Mouse (Mus musculus): ENCODE results near the gene Tns2. TPM values are rescaled to one million over a fixed set of nuclear protein-coding genes. Genes with fewer than 3 reads are reported as not detected.

The Tns2 gene
- total and polyA plus RNA-seq, 2 experiments from 2014 or later = 24.6 to 57.9 TPM

- H3K27ac ChIP-seq (ENCODE audit: low read depth) = no peak overlapping the region
- H3K9me3 ChIP-seq (replicated peaks; ENCODE audit: control insufficient read depth, low read length) = no peaks in the 10 kb centered on the region
- peaks cover 4% of the 10 kb centered on the region; the same call in 1 of the 2 replicates for H3K4me1 ChIP-seq (ENCODE audit: control insufficient read depth, insufficient read depth)
- 75% methylated on average over 10 of the region's 10 CpGs for WGBS
- no peak overlapping the region; the same call in 1 of the 2 replicates for H3K9ac ChIP-seq (replicated peaks; ENCODE audit: low read depth, low read length)
- DNase-seq (ENCODE audit: low spot score) (no peak), ATAC-seq (ENCODE audit: insufficient read depth, low read depth) (no peak)
- no peak overlapping the region for H3K4me3 ChIP-seq (ENCODE audit: low read depth, low read length)
- H3K36me3 ChIP-seq (replicated peaks; ENCODE audit: control insufficient read depth, insufficient read depth, low read length) = no peaks in the 10 kb centered on the region
- peaks cover 25% of the 10 kb centered on the region for H3K27me3 ChIP-seq (ENCODE audit: control insufficient read depth, insufficient read depth, low read length)
- TF ChIP-seq EP300 (IDR thresholded peaks at IDR 0.05; ENCODE audit: low read depth) (no peak), CTCF (IDR thresholded peaks at IDR 0.05; ENCODE audit: low read depth) (no peak)
- H3K4me2 ChIP-seq (ENCODE audit: low read depth, low read length) = no peak overlapping the region
Observed at GRCm38 (mm10) chr15:102145330-102145729, 45.1 kb downstream of the Tns2 start.

GRCm38 (mm10) chr15:102146089-102146488 is 45.9 kb downstream of the Tns2 start:
- Histone ChIP-seq H3K4me1 (ENCODE audit: control insufficient read depth, insufficient read depth) (peaks cover 4% of the 10 kb centered on the region; the same call in 1 of the 2 replicates), H3K9me3 (replicated peaks; ENCODE audit: control insufficient read depth, low read length) (no peaks in the 10 kb centered on the region), H3K27ac (ENCODE audit: low read depth) (no peak overlapping the region), H3K27me3 (ENCODE audit: control insufficient read depth, insufficient read depth, low read length) (peaks cover 25% of the 10 kb centered on the region), H3K36me3 (replicated peaks; ENCODE audit: control insufficient read depth, insufficient read depth, low read length) (no peaks in the 10 kb centered on the region), H3K9ac (replicated peaks; ENCODE audit: low read depth, low read length) (no peak overlapping the region), H3K4me2 (ENCODE audit: low read depth, low read length) (no peak overlapping the region), H3K4me3 (ENCODE audit: low read depth, low read length) (no peak overlapping the region)
- TF ChIP-seq EP300 (IDR thresholded peaks at IDR 0.05; ENCODE audit: low read depth) = no peak
- 63% methylated on average over 5 of the region's 5 CpGs for WGBS
- DNase-seq (ENCODE audit: low spot score) = no peak
- no peak for ATAC-seq (ENCODE audit: insufficient read depth, low read depth)

DNA sequence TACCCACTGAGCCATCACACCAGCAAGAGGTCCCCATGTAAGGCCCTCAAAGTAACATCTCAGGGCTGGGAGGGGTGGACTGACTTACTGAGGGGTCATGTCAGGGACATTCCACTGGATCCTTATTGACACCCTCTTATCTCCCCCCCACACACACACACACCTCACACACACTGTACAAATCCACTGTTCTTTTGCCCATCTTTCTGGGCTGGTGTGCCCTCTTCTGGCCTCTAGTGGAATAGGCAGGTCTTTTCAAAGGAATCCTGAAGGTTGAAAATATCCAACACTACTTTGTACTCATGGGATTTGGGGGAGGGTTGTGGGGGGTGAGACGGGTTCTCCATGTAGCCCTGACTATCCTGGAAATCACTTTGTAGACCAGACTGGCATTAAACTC is 46.7 kb downstream of the Tns2 start:
- H3K27me3 ChIP-seq (ENCODE audit: control insufficient read depth, insufficient read depth, low read length) = peaks cover 25% of the 10 kb centered on the region
- H3K9ac ChIP-seq (replicated peaks; ENCODE audit: low read depth, low read length) = no peak overlapping the region
- no peak overlapping the region for H3K4me2 ChIP-seq (ENCODE audit: low read depth, low read length)
- H3K9me3 ChIP-seq (replicated peaks; ENCODE audit: control insufficient read depth, low read length) = no peaks in the 10 kb centered on the region
- no peak overlapping the region for H3K4me3 ChIP-seq (ENCODE audit: low read depth, low read length)
- TF ChIP-seq EP300 (IDR thresholded peaks at IDR 0.05; ENCODE audit: low read depth) = no peak
- TF ChIP-seq CTCF (IDR thresholded peaks at IDR 0.05; ENCODE audit: low read depth) = peak; percentile 83
- DNase-seq (ENCODE audit: low spot score) (peak; percentile 69), ATAC-seq (ENCODE audit: insufficient read depth, low read depth) (peak; percentile 68; the same call in 1 of the 2 replicates)
- H3K27ac ChIP-seq (ENCODE audit: low read depth) = no peak overlapping the region
- peaks cover 4% of the 10 kb centered on the region; the same call in 1 of the 2 replicates for H3K4me1 ChIP-seq (ENCODE audit: control insufficient read depth, insufficient read depth)
- 0% methylated on average over 1 of the region's 1 CpGs for WGBS
- no peaks in the 10 kb centered on the region for H3K36me3 ChIP-seq (replicated peaks; ENCODE audit: control insufficient read depth, insufficient read depth, low read length)

DNA sequence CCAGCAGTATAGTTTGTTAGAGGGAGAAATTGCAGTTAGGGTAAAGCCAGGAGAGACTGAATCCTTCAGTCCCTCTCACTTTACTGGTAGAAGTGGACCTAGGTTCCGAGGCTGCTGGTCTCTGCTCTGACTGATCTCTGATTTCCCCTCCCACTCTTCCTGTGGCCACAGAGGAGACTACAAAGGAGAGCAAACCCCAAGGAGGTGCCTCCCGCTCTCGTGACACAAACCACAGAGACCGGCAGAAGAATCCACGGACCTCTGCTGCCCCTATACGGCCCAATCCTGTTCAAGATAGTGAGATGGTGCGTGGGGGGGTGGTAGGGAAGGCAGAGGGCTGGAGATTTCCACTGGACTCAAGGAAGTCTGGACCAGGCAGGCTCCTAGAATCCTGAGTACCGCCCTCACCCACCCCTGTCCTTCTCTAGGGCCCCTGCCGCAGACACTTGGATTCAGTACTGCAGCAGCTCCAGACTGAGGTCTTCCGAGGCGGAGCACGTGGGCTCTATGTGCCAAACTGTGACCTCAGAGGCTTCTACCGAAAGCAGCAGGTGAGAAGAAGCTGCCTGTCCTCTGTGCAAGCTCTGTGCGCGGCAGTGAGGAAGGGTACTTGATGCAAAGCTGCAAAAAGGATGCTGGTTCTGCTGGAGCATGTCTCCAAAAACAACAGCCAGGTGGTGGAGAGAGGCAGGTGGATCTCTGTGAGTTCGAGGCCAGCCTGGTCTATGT is 47.6 kb downstream of the Tns2 start:
- DNase-seq (ENCODE audit: low spot score) = no peak
- peaks cover 4% of the 10 kb centered on the region; the same call in 1 of the 2 replicates for H3K4me1 ChIP-seq (ENCODE audit: control insufficient read depth, insufficient read depth)
- no peak overlapping the region; the same call in 1 of the 2 replicates for H3K9ac ChIP-seq (replicated peaks; ENCODE audit: low read depth, low read length)

DNA sequence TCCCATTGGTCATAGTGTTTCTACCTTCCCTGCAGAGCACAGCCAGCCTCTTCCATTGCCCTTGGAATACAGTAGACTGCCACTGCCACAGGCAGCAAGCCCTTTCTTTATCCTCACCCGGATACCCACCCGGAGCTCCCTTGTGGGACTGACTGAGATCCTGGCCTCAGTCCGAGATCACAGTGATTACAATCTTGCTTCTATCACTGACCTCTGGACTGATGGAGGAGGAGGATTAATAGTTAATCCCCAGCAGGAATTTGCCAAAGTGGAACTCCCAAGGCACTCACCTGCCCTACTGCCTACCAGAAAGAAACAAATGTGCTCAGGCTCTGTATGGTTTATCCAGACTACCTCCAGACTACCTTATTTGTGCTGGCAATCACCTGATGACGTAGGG is 49.3 kb downstream of the Tns2 start:
- Histone ChIP-seq H3K9ac (replicated peaks; ENCODE audit: low read depth, low read length) (no peak overlapping the region), H3K36me3 (replicated peaks; ENCODE audit: control insufficient read depth, insufficient read depth, low read length) (no peaks in the 10 kb centered on the region), H3K4me3 (ENCODE audit: low read depth, low read length) (no peak overlapping the region), H3K27me3 (ENCODE audit: control insufficient read depth, insufficient read depth, low read length) (peaks cover 16% of the 10 kb centered on the region), H3K9me3 (replicated peaks; ENCODE audit: control insufficient read depth, low read length) (no peaks in the 10 kb centered on the region), H3K4me1 (ENCODE audit: control insufficient read depth, insufficient read depth) (peaks cover 2% of the 10 kb centered on the region; the same call in 1 of the 2 replicates), H3K4me2 (ENCODE audit: low read depth, low read length) (no peak overlapping the region), H3K27ac (ENCODE audit: low read depth) (no peak overlapping the region)
- 72% methylated on average over 4 of the region's 4 CpGs for WGBS
- no peak for TF ChIP-seq EP300 (IDR thresholded peaks at IDR 0.05; ENCODE audit: low read depth)
- no peak for TF ChIP-seq CTCF (IDR thresholded peaks at IDR 0.05; ENCODE audit: low read depth)
- ATAC-seq (ENCODE audit: insufficient read depth, low read depth) = no peak
- DNase-seq (ENCODE audit: low spot score) = no peak

More for the DNA sequence above, 47.6 kb downstream of the Tns2 start:
- ATAC-seq (ENCODE audit: insufficient read depth, low read depth) = no peak
- H3K9me3 ChIP-seq (replicated peaks; ENCODE audit: control insufficient read depth, low read length) = no peaks in the 10 kb centered on the region
- no peak overlapping the region for H3K27ac ChIP-seq (ENCODE audit: low read depth)
- H3K4me2 ChIP-seq (ENCODE audit: low read depth, low read length) = no peak overlapping the region
- H3K4me3 ChIP-seq (ENCODE audit: low read depth, low read length) = no peak overlapping the region
- H3K36me3 ChIP-seq (replicated peaks; ENCODE audit: control insufficient read depth, insufficient read depth, low read length) = no peaks in the 10 kb centered on the region
- H3K27me3 ChIP-seq (ENCODE audit: control insufficient read depth, insufficient read depth, low read length) = peaks cover 25% of the 10 kb centered on the region
- TF ChIP-seq EP300 (IDR thresholded peaks at IDR 0.05; ENCODE audit: low read depth) = no peak
- no peak for TF ChIP-seq CTCF (IDR thresholded peaks at IDR 0.05; ENCODE audit: low read depth)
- WGBS = 54% methylated on average over 16 of the region's 16 CpGs

Data from heart, postnatal 0 days (tissue).